Mouse (Mus musculus) T-helper 1 cell (primary cell): ENCODE results near the gene 2410015M20Rik.
"Not testable (repeated sequence)": the region's sequence is repeated elsewhere in the genome, so short reads cannot be mapped to it uniquely, and the experiment has no call there.

Source experiments
- in situ Hi-C: fragments of 300-600 bp; cut with MboI, MseI; formaldehyde crosslinking; loops from one replicate; pipeline ENCODE4 v1.15.1; 2025; ENCODE audit warnings: high pct_unique_total_duplicates

Gene 2410015M20Rik

DNA sequence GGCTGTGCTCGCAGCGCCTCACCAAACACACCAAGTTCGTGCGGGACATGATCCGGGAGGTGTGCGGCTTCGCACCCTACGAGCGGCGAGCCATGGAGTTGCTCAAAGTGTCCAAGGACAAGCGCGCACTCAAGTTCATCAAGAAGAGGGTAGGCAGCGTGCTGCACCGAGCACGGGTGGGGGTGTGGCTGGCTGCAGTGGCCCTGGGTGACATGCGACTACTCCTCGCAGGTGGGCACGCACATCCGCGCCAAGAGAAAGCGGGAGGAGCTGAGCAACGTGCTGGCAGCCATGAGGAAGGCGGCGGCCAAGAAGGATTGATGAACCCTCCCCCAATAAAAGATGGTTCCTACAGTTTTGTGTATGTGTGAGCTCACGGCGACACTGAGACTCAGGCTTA, 4.3 kb upstream of the 2410015M20Rik start:
- in situ Hi-C loops = not testable (repeated sequence)

DNA sequence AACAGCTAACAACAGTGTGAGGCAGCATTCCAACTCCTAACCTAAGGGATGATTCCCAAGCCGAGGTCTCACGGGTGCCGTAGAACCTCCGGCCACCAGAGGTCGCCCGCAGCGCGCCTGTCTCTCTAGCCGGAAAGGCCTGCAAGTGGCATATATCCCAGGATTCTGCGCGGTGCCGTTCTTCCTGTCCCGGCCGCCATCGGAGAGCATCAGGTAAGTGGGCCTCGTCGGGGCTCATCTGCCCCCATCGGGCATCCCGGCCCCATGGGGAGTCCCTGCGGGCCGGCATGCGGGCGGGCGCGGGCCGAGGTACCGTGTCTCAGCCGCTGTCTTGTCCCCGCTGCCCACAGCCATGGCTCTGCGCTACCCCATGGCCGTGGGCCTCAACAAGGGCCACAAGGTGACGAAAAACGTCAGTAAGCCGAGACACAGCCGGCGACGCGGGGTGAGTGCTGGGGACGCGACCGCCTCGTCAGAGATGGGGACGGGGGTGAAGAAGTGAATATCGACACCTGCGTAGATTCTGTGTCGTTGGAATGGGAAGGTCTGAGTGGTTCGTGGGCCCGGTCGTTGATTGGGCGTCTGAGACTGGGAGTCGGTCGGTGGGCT, 3.8 kb upstream of the 2410015M20Rik start, which contains the start of gene Rpl36:
Gene Rpl36 (plus strand): TSS at position 181 of the 609 bp plus-strand sequence.
- in situ Hi-C loops = no loop called here

DNA sequence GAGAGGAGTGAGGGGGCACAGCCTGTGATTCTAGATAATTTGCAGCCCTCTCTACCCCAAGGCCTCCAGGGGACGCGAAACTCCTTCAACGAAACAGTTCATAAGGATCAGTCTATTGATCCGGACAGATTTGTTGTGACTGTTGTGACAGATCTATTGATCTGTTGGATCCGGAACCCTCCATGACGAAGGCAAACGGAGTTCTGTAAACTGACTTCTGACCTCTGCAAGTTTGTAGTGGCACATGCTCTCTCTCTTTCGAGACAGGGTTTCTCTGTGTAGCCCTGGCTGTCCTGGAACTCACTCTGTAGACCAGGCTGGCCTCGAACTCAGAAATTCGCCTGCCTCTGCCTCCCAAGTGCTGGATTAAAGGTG, 3.0 kb upstream of the 2410015M20Rik start:
- in situ Hi-C loops = not testable (repeated sequence)

DNA sequence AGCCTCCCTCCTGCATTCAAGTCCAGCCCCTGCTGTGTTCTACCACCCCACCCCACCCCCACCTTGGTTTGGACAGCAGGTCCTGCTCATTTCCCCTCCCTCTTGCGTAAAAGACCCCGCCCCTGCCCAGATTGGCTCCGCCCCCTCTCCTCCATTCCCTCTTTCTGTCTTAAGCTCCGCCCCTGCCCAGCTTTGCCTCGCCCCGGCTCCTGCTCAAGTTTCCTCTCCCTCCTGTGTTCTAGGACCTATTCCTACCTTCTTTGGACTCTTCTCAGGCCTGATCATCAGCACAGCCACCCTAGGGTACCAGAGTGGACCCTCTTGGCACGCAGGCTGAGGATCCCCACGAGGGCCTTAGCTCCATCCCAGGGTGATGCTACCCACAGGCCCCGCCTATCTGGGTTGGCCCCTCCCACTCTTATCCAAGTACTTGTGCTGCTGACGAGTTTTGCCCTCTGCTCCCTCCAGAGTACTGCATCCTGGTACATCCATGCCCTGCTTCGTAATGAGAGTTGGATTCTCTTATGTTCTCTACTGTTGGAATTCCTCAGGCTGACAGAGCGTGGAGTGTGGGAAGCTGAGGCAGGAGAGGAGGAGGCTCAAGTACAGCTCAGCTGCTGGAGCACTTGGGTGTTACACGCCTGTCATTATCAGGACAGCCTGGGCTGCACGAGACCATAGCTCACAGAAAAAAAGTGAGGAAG, 2.4 kb upstream of the 2410015M20Rik start:
- in situ Hi-C loops = no loop called here

DNA sequence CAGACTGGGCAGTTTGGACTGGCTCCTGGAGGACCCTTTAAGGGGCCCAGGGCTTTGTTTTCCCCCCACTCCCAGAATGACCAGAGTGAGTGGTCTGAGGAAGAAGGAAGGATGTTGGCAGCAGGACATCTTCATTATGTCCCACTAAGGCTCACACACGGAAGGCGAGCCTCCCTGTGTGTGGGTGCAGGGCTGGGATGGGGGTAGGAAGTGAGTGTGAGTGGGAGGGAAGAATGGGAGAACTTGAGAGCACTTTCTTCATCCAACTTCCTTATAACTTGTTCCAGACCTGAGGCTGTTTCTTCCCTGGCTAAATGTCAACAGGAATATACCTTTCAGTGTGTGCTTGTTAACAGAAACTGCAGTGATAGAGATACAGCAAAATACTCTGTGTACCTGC, 1.8 kb upstream of the 2410015M20Rik start:
- in situ Hi-C loops = no loop called here

DNA sequence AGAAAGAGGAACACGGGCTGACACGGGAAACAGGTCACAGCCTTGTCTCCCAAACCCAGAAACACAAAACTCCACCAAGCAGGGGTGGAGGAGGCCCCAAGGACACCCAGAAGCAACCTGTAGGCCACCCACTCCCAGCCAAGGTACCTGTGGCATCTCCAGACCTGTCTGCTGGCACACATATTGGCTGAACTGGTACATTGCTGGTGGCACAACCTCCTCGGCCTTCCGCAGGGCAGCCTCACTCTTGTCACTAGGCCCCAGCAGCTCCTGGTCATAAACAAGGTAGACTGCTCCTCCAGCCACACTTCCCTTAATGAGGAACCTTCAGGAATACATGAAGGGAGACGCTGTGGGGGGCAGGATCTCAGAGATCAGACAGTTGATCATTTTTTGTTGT, 872 bp downstream of the 2410015M20Rik start:
- in situ Hi-C loops = no loop called here

DNA sequence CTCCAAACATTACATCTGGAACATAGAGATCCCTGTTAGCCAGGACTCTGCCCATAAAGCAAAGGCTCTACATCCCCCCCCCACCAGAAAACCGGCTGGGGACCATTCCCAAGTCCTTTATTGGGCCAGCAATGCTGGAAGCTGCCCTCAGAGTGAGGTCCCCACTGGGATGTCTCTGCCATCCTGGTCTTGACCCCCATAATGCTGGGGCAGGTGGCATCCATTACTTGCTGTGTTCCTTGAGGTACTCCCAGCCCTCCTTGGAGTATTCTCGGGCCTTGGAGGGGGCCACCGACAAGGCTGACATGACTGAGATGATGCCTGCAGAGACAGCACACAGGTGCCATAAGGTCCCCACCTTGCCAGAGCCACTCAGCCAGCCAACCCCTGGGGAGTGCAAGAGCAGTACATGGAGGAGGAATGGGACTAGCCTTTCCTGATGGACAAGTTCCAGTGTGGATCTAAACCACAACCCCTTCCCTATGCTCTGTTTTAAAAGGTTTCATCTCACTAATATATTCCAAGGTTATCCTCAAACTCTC, 2.0 kb downstream of the 2410015M20Rik start:
- in situ Hi-C loops = no loop called here

DNA sequence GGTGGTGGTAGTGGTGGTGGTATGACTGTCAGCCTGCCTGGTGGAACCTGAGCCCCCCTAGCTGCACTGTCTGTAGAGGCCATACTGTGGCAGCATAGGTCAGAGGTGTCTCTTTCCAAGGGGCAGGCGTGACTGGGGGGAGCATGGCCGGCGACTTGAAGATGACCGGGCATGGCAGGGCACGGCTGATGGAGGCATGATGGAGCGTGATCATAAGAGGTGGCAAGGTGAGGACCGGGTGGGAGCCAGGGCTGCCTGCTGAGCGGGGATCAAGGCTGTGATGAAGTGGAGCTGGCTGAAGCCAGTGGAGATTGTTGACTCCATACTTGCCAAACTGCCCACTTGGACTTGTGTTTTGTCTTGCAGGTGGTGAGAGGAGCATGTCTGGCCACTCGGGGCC, 4.1 kb downstream of the 2410015M20Rik start:
- in situ Hi-C loops = no loop called here

DNA sequence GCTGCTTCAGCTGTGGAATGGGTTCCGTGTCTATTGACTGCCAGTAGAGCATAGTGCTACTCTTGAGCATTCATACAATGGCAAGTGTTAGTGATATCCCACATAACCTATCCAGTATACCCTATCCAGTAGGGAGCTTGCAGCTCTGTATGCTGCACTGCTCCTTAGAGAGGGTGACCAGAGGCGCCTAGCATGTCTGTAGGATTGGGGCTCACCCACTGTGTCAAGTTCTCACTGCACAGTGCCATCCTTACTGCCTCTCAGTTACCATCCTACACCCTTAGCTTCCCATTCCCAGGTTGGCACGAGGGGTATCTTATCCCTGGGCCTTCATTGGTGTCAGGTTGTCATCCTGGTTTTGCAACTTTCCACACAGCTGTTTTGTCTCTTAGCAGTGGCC, 5.1 kb downstream of the 2410015M20Rik start:
- in situ Hi-C loops = no loop called here

DNA sequence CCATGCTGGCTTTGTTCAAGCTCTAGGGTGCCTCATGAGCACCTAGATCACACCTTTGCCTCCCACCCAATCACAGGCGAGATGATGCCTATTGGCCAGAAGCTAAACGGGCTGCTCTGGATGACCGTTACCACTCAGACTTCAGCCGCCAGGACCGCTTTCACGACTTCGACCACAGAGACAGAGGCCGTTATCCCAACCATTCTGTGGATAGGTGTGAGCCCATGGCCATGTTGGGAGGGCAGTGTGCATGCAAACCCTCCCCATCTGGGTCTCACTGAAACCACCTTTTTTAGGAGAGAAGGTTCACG, 5.5 kb downstream of the 2410015M20Rik start:
- in situ Hi-C loops = no loop called here

DNA sequence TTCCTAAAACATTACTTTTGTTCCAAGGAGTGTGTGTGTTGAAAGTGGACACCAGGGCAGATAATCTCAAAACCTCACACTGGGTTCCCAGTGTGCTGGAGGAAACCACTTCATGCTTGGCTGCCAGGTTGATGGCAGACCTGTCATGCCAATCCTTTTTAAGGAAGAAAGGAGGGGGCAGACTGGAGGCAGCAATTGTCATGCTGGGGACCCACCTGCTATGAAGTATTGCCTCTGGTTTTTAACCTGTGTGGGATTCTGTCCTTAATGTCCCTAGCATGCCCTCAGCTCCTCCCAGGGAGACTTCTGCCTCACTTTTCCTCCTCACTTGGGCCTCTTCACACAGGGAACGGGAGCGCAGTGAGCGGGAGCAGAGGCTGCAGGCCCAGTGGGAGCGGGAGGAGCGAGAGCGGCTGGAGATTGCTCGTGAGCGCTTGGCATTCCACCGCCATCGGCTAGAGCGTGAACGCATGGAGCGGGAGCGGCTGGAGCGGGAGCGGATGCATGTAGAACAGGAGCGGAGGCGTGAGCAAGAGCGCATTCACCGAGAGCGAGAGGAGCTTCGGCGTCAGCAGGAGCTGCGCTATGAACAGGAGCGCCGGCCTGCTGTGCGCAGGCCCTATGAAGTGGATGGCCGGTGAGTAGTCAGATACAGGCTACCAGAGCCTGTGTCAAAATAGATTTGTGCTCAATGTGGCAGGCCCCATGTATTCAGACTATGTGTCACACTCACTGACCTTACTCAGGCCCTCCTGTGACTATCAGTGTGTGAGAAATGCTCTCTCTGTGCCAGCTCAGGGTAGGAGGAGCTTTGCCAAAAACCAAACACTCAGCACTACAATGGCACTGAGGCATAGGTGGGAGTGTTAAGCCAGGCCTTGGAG, 6.1 kb downstream of the 2410015M20Rik start:
- in situ Hi-C loops = no loop called here

DNA sequence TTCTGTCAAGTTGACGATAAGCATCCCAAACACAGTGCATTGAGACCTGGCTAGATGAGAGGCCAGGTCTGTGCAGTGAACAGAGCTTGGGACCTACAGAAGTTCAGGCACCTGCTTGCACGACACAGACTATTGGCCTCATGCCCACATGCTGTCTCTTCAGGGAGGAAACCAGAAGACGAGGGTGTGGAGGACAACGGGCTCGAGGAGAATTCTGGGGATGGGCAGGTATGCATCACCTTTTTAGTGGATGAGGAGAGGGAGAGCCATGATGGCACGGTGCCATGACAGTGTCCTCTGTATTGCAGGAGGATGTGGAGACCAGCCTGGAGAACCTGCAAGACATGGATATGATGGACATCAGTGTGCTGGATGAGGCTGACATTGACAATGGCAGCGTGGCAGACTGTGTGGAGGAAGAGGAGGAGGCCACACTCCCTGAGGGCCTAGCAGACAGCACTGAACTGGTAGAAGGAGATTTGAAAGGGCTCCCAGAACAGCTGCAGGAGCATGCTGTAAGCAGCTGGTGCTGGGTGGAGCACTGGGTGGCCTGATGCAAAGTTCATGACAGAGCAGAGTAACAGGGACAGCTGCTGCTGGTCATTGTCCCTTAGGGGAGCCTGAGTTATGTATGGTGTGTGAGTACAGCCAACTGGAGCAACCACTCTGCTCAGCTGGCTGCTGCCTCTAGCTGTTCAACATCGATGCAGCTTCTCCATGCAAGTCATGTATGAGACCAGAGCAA, 15.9 kb downstream of the 2410015M20Rik start:
- in situ Hi-C loops = no loop called here

DNA sequence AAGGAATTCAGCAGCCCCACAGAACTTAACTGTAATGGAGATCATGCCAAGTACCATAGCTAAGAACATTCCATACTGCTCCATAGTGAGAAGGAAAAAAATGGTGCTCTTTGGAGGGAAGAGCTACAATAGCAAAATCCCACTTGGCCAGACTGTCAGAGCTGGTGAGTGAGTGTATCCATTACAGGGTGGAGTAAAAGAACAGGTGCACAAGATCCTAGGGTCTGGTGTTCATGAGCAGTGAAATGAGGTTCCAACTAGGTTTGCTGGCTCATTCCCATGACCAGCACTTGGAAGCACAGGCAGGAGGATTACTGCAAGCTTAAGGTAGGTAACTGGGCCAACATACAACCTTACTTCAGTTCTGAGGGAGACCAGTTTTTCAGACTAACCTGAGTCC, 17.0 kb downstream of the 2410015M20Rik start:
- in situ Hi-C loops = no loop called here

DNA sequence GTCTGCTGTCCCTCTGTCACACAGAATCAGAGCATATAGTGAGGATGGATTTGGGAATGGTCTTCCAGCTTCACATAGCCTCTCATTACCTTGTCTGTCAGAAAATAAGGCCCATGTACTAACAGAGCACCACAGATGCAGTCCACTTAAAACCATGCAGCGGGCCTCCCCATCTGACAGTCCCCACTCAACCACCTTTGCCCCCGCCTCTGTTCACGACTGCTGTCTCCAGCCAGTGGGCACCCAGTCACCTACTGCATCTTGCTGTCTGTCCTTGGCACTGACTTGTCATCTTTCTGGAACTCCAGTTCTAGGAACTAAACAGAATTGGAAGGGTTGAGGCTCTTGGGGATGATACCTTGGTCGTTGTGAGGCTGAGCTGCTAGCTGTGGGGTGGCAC, 20.6 kb downstream of the 2410015M20Rik start:
- in situ Hi-C loops = loop anchor here (5.0 kb wide), 1 partner anchor 83 kb away; the partner anchor contains the start of gene Ranbp3

DNA sequence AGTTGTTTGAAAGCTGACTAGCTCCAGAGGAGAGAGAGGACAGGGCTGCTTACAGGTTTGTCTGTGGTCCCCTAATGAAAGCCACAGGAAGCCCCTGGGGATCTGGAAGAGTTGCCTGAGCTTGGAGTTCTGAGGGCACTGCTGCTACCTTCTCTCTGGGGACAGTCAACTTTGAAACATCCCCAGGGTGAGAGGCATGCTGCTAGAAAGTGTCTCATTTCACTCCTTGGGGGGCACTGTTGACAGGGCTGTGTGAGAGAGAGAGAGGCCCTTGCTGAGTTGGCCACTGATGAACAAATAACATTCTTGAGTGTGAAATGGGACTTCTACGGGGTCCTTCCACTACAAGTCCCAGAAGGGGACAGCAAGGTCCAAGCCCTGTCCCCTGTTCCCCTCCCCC, 21.8 kb downstream of the 2410015M20Rik start:
- in situ Hi-C loops = loop anchor here (5.0 kb wide), 1 partner anchor 85 kb away; the partner anchor contains the start of gene Ranbp3

DNA sequence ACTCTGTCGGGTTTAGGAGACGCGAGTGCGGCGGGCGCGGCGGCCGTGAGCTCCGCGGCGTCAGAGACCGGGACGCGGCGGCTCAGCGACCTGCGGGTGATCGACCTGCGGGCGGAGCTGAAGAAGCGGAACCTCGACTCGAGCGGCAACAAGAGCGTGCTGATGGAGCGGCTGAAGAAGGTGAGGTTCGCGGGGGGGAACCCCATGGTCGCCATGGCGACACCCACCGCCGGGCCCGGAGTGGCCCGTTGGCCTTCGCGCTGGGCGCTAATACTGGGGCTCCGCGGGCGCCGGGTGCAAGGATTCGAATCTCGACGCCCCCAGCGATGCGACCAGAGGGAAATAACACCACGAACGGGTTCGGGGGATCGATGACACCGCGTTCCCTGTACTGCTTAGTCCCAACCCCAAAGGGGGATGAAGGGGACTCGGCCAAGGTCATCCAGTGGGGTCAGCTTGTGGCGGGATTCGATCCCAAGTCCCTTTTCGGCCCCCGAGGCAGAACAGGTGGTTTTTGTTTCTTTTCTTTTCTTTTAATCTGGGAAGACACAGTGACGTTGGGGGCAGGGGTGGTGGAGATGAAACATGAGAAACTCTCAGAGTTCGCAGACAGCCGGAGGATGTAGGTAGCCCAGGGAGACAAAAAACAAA, 24.3 kb downstream of the 2410015M20Rik start:
- in situ Hi-C loops = loop anchor here (5.0 kb wide), 1 partner anchor 87 kb away; the partner anchor contains the start of gene Ranbp3

DNA sequence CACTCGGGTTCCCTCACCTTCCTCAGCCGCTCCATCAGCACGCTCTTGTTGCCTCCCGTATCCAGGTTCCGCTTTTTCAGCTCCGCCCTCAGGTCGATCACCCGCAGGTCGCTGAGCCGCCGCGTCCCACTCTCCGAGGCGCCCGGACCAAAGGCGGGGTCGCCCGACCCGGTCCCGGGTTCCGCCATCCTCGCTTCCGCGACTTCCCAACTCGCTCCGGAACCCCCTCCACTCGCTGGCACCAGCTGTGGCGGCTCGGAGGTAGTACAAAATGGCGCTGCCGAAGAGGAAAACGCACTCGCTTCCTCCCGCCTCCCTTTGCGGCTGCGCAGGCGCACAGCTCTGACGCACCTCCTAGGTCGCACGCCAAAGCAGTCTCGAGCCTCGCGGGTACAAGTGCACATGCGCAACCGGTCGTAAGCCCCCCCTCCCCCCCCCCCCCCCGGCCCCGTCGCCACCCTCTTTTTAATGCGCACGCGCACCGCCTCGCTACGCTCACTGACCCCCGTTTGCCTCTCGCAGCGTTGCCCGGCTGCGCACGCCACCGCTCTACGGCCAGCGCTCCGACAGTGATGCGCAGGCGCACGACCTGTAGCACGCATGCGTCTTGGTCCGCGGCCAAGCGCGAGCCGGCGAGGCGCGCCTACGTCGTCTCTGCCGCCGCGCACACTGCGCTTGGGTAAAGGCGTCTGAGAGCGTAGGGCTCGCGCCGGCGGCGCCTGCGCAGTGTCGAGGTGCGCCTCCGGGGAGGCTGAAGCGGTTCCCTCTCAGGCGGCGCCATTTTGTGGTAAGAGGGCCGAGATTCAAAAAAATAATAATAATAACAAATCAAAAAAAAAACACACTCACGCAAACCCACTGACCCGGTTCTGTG, 25.1 kb downstream of the 2410015M20Rik start, which contains the start of the genes Safb2 and Safb:
Gene Safb2 (minus strand): TSS at position 329 of the 874 bp plus-strand sequence.
Gene Safb (plus strand): TSS at position 569 of the 874 bp plus-strand sequence.
- in situ Hi-C loops = loop anchor here (5.0 kb wide), 1 partner anchor 88 kb away; the partner anchor contains the start of gene Ranbp3

DNA sequence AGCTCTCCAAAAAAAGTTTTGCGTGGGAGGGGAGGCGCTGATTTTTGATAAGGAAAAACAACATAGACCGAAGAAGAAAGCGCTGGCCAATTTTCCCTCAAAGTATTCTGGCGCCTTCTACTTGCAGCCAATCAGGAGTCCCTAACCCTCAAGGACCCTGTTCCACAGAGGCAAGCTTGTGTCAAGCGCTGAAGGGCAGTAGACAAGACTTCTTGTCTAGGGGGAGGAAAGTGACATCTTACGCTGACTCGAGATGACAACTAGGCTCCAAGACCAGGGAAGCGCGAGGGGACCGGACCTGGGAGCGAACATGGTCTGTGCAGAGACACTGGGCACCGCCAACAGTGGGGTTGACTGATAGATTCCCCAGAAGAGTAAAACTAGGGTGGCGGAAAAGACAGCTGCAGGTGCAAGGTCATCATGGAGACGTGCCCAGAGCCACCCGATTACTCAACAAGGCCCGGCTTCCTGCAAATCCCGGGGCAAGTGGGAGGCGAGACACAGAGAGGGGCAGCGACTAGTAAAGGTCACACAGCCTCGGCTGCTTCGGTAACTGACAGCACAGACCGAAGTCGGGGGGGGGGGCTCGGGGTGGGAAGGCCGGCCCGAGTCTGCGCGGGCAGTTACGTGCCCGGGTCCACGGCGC, 25.8 kb downstream of the 2410015M20Rik start:
- in situ Hi-C loops = no loop called here

DNA sequence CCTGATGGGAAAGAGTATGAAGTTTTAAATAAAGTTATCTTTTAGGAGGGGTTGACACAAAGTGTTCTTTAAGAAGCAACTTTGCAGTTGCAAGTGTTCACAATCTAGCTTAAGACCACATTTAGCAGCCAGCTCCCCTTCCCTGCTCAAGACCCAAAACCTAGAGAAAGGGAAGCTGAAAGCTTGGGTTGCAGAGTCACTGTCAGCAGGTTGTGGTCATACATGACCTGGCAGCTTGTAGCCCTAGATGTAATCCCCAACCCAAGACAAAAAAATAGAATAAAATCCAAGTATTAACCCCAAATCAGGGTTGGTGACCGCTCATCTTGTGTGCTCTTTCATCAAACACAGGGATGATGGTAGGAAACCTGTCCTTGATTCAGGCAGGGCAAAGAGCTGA, 26.5 kb downstream of the 2410015M20Rik start:
- in situ Hi-C loops = no loop called here
